Mouse (Mus musculus): ENCODE data around the gene Chek2.
"Not testable (repeated sequence)": the region's sequence is repeated elsewhere in the genome, so short reads cannot be mapped to it uniquely, and the experiment has no call there.

The Chek2 gene

GRCm38 (mm10) chr5:110840465-110840864, 686 bp downstream of the Chek2 start:
- peak; percentile 31 to 77 for DNase-seq

- DNase-seq = no peak
Observed at GRCm38 (mm10) chr5:110841046-110841862, 1.5 kb downstream of the Chek2 start.

GRCm38 (mm10) chr5:110852990-110853389, 13.2 kb downstream of the Chek2 start:
- no peak for DNase-seq

- DNase-seq = peak; percentile 31 to 40
Observed at GRCm38 (mm10) chr5:110857091-110857490, 17.3 kb downstream of the Chek2 start.

GRCm38 (mm10) chr5:110859013-110859650, 19.4 kb downstream of the Chek2 start:
- DNase-seq = peak; percentile 80 to 86

GRCm38 (mm10) chr5:110860445-110860844, 20.7 kb downstream of the Chek2 start:
- DNase-seq = peak in 1 of 2 experiments; percentile 10

- DNase-seq = no peak
Observed at GRCm38 (mm10) chr5:110868460-110868859, 28.7 kb downstream of the Chek2 start.

GRCm38 (mm10) chr5:110869242-110869669, 29.5 kb downstream of the Chek2 start:
- DNase-seq = no peak

- DNase-seq = no peak
Observed at GRCm38 (mm10) chr5:110873160-110873559, 33.4 kb downstream of the Chek2 start.

- DNase-seq = peak in 1 of 2 experiments; percentile 19
Observed at GRCm38 (mm10) chr5:110874711-110875110, 34.9 kb downstream of the Chek2 start.

GRCm38 (mm10) chr5:110875286-110875685, 35.5 kb downstream of the Chek2 start:
- DNase-seq = no peak

GRCm38 (mm10) chr5:110877666-110878505, 38.1 kb downstream of the Chek2 start:
- DNase-seq = no peak

GRCm38 (mm10) chr5:110878526-110878925, 38.7 kb downstream of the Chek2 start:
- not testable (repeated sequence) for DNase-seq

GRCm38 (mm10) chr5:110879042-110879441, 39.3 kb downstream of the Chek2 start:
- DNase-seq = no peak

GRCm38 (mm10) chr5:110879584-110880374, 40.0 kb downstream of the Chek2 start, which contains the start of gene Ttc28:
Ttc28 (plus strand) TSS chr5:110879803.
- peak; percentile 82 to 93 for DNase-seq

- no peak for DNase-seq
Observed at GRCm38 (mm10) chr5:110888596-110888995, 48.8 kb downstream of the Chek2 start.

- DNase-seq = no peak
Observed at GRCm38 (mm10) chr5:110889945-110890344, 50.2 kb downstream of the Chek2 start.

- DNase-seq = no peak
Observed at GRCm38 (mm10) chr5:110890561-110890960, 50.8 kb downstream of the Chek2 start.

- DNase-seq = no peak
Observed at GRCm38 (mm10) chr5:110897114-110897788, 57.5 kb downstream of the Chek2 start.

- DNase-seq = no peak
Observed at GRCm38 (mm10) chr5:110898169-110898568, 58.4 kb downstream of the Chek2 start.

- DNase-seq = no peak
Observed at GRCm38 (mm10) chr5:110898785-110899184, 59.0 kb downstream of the Chek2 start.

GRCm38 (mm10) chr5:110900331-110900730, 60.6 kb downstream of the Chek2 start:
- no peak for DNase-seq

All from kidney, postnatal 36 days (tissue).